Mouse (Mus musculus) kidney, adult 2 months (tissue): Measurements from ENCODE around the gene Ctc1.
"Not testable (repeated sequence)": the region's sequence is repeated elsewhere in the genome, so short reads cannot be mapped to it uniquely, and the experiment has no call there.

ENCODE experiments used
- CTCF ChIP-seq: fragments of 200-500 bp; conservative IDR thresholded peaks from 2 replicates; pipeline ENCODE4 v1.5.1; 2011; ENCODE audit warnings: low read depth, mild to moderate bottlenecking, control low read depth, low read length, moderate library complexity, mixed read lengths; ENCODE audit not compliant: insufficient read depth, insufficient read length
- POLR2A ChIP-seq: fragments of 200-500 bp; IDR thresholded peaks from one replicate; pipeline ENCODE4 v1.6.1; 2011; ENCODE audit warnings: low read depth, low read length, control low read depth

- not testable (repeated sequence) for TF ChIP-seq CTCF, POLR2A
Observed at GRCm38 (mm10) chr11:69002782-69003181, 12.9 kb upstream of the Ctc1 start.
